Mouse (Mus musculus) forebrain, embryonic 13.5 days (tissue): ENCODE results near the gene Dyrk4. TPM values are rescaled to one million over a fixed set of nuclear protein-coding genes. Genes with fewer than 3 reads are reported as not detected.

Experiments used
- ATAC-seq: fragments of 200-750 bp; cut with Nextera tagmentation; 2 replicates; pipeline ENCODE4 v1.8.0; 2017
- H3K27ac ChIP-seq: fragments of 300-500 bp; sonication (generic); 2 replicates; pipeline ENCODE4 v1.5.1; 2015; ENCODE audit warnings: inconsistent platforms, mild to moderate bottlenecking, moderate library complexity
- H3K27me3 ChIP-seq: fragments of 300-500 bp; sonication (generic); 2 replicates; pipeline ENCODE4 v1.6.1; 2015; ENCODE audit warnings: mild to moderate bottlenecking, inconsistent platforms
- H3K36me3 ChIP-seq: fragments of 300-500 bp; sonication (generic); 2 replicates; pipeline ENCODE4 v1.6.1; 2015; ENCODE audit warnings: mild to moderate bottlenecking, inconsistent platforms; ENCODE audit not compliant: poor library complexity, severe bottlenecking
- H3K4me1 ChIP-seq: fragments of 300-500 bp; sonication (generic); 2 replicates; pipeline ENCODE4 v1.6.1; 2015; ENCODE audit warnings: inconsistent platforms
- H3K4me2 ChIP-seq: fragments of 300-500 bp; sonication (generic); 2 replicates; pipeline ENCODE4 v1.6.1; 2015; ENCODE audit warnings: inconsistent platforms, mild to moderate bottlenecking, moderate library complexity
- H3K4me3 ChIP-seq: fragments of 300-500 bp; sonication (generic); 2 replicates; pipeline ENCODE4 v1.5.1; 2015; ENCODE audit warnings: mild to moderate bottlenecking, inconsistent platforms
- H3K9ac ChIP-seq: fragments of 300-500 bp; sonication (generic); 2 replicates; pipeline ENCODE4 v1.6.1; 2015; ENCODE audit warnings: mild to moderate bottlenecking, inconsistent platforms
- H3K9me3 ChIP-seq: fragments of 300-500 bp; sonication (generic); replicated peaks from 2 replicates; pipeline ENCODE4 v1.6.1; 2016; ENCODE audit warnings: inconsistent platforms
- WGBS: fragments of 180-500 bp; shearing (Covaris S2); methylation state at CpG from one replicate; pipeline ENCODE4 v1.1.7; 2015; 5-methylcytosine and 5-hydroxymethylcytosine counted together
- polyA plus RNA-seq: library from polyadenylated mRNA; unstranded; fragments of >200 nt; fragmentation: Nextera tagmentation; extraction: Ambion mirVana; gene quantifications from 2 replicates; pipeline ENCODE4 v1.2.1, GENCODE M21; 2015

Dyrk4 gene
- polyA plus RNA-seq = 0.08 and 0.15 TPM in 2 replicates

GRCm38 (mm10) chr6:126921111-126921881 is at the start of gene Dyrk4:
TSS of gene Dyrk4 (minus strand) at chr6:126921839.
- peak within 1 kb of the TSS; percentile 34; the same call in 1 of the 2 replicates for H3K9ac ChIP-seq
- ATAC-seq = no peak
- WGBS = 5% methylated on average over 20 of the region's 21 CpGs
- no peaks in the 10 kb centered on the region for H3K27me3 ChIP-seq
- peaks cover 42% of the 10 kb centered on the region for H3K36me3 ChIP-seq
- H3K4me3 ChIP-seq = no peak within 1 kb of the TSS
- no peak within 1 kb of the TSS for H3K27ac ChIP-seq
- no peaks in the 10 kb centered on the region for H3K4me1 ChIP-seq
- peak within 1 kb of the TSS; percentile 27; the same call in 1 of the 2 replicates for H3K4me2 ChIP-seq
- no peaks in the 10 kb centered on the region for H3K9me3 ChIP-seq

GRCm38 (mm10) chr6:126966241-126967026 is 44.8 kb upstream of the Dyrk4 start:
- peaks cover 47% of the 10 kb centered on the region for H3K36me3 ChIP-seq
- H3K4me1 ChIP-seq = no peaks in the 10 kb centered on the region
- WGBS = 90% methylated on average over 14 of the region's 14 CpGs
- ATAC-seq = no peak
- no peak overlapping the region for H3K9ac ChIP-seq
- H3K27ac ChIP-seq = no peak overlapping the region
- H3K4me3 ChIP-seq = no peak overlapping the region
- H3K27me3 ChIP-seq = no peaks in the 10 kb centered on the region
- H3K4me2 ChIP-seq = no peak overlapping the region
- H3K9me3 ChIP-seq = no peaks in the 10 kb centered on the region

- Histone ChIP-seq H3K4me1 (no peaks in the 10 kb centered on the region), H3K36me3 (peaks cover 42% of the 10 kb centered on the region), H3K27me3 (no peaks in the 10 kb centered on the region), H3K9ac (no peak overlapping the region), H3K9me3 (no peaks in the 10 kb centered on the region), H3K4me2 (no peak overlapping the region), H3K4me3 (no peak overlapping the region), H3K27ac (no peak overlapping the region)
- no peak for ATAC-seq
- WGBS = 86% methylated on average over 9 of the region's 9 CpGs
Measured at GRCm38 (mm10) chr6:126963426-126963825, 41.8 kb upstream of the Dyrk4 start.

GRCm38 (mm10) chr6:126962709-126963108 is 41.1 kb upstream of the Dyrk4 start:
- no peak overlapping the region for H3K4me3 ChIP-seq
- no peak overlapping the region for H3K4me2 ChIP-seq
- H3K9ac ChIP-seq = no peak overlapping the region
- 95% methylated on average over 5 of the region's 5 CpGs for WGBS
- H3K4me1 ChIP-seq = no peaks in the 10 kb centered on the region
- no peak for ATAC-seq
- H3K27ac ChIP-seq = no peak overlapping the region
- no peaks in the 10 kb centered on the region for H3K27me3 ChIP-seq
- H3K36me3 ChIP-seq = peaks cover 39% of the 10 kb centered on the region
- H3K9me3 ChIP-seq = no peaks in the 10 kb centered on the region

- no peak overlapping the region for H3K27ac ChIP-seq
- no peaks in the 10 kb centered on the region for H3K4me1 ChIP-seq
- H3K27me3 ChIP-seq = no peaks in the 10 kb centered on the region
- H3K36me3 ChIP-seq = peaks cover 41% of the 10 kb centered on the region
- no peak overlapping the region for H3K4me2 ChIP-seq
- no peak for ATAC-seq
- H3K9me3 ChIP-seq = no peaks in the 10 kb centered on the region
- no peak overlapping the region for H3K9ac ChIP-seq
- no peak overlapping the region for H3K4me3 ChIP-seq
- 90% methylated on average over 8 of the region's 8 CpGs for WGBS
Measured at GRCm38 (mm10) chr6:126961371-126962018, 39.9 kb upstream of the Dyrk4 start.

GRCm38 (mm10) chr6:126955734-126956133 is 34.1 kb upstream of the Dyrk4 start:
- Histone ChIP-seq H3K36me3 (peaks cover 52% of the 10 kb centered on the region), H3K27me3 (no peaks in the 10 kb centered on the region), H3K4me1 (no peaks in the 10 kb centered on the region), H3K27ac (no peak overlapping the region), H3K4me2 (no peak overlapping the region), H3K4me3 (no peak overlapping the region), H3K9ac (no peak overlapping the region), H3K9me3 (no peaks in the 10 kb centered on the region)
- WGBS = 9% methylated on average over 10 of the region's 10 CpGs
- ATAC-seq = no peak

GRCm38 (mm10) chr6:126948336-126948735 is 26.7 kb upstream of the Dyrk4 start:
- no peak overlapping the region for H3K4me3 ChIP-seq
- no peak overlapping the region for H3K4me2 ChIP-seq
- H3K27me3 ChIP-seq = no peaks in the 10 kb centered on the region
- H3K9ac ChIP-seq = no peak overlapping the region
- no peak overlapping the region for H3K27ac ChIP-seq
- peaks cover 57% of the 10 kb centered on the region for H3K36me3 ChIP-seq
- no peaks in the 10 kb centered on the region for H3K4me1 ChIP-seq
- no peak for ATAC-seq
- WGBS = 86% methylated on average over 4 of the region's 4 CpGs
- no peaks in the 10 kb centered on the region for H3K9me3 ChIP-seq

GRCm38 (mm10) chr6:126940451-126940850 is 18.8 kb upstream of the Dyrk4 start:
- Histone ChIP-seq H3K9ac (peak overlapping the region; percentile 53), H3K4me3 (peak overlapping the region; percentile 75), H3K27me3 (no peaks in the 10 kb centered on the region), H3K27ac (no peak overlapping the region), H3K36me3 (peaks cover 25% of the 10 kb centered on the region), H3K4me1 (peaks cover 26% of the 10 kb centered on the region), H3K9me3 (no peaks in the 10 kb centered on the region), H3K4me2 (peak overlapping the region; percentile 96)
- under 1% methylated on average over 5 of the region's 5 CpGs for WGBS
- ATAC-seq = no peak

GRCm38 (mm10) chr6:126939487-126940171 is 18.0 kb upstream of the Dyrk4 start, which contains the start of the genes Rad51ap1 and D6Wsu163e:
TSS of gene Rad51ap1 (minus strand) at chr6:126939587.
TSS of gene D6Wsu163e (plus strand) at chr6:126939962.
- Histone ChIP-seq H3K4me1 (peaks cover 26% of the 10 kb centered on the region), H3K4me3 (peak within 1 kb of the TSS; percentile 75), H3K27me3 (no peaks in the 10 kb centered on the region), H3K9me3 (no peaks in the 10 kb centered on the region), H3K36me3 (peaks cover 18% of the 10 kb centered on the region), H3K27ac (peak within 1 kb of the TSS; percentile 40; the same call in 1 of the 2 replicates), H3K9ac (peak within 1 kb of the TSS; percentile 81), H3K4me2 (peak within 1 kb of the TSS; percentile 96)
- ATAC-seq = peak; percentile 99
- under 1% methylated on average over 33 of the region's 33 CpGs for WGBS

GRCm38 (mm10) chr6:126938853-126939486 is 17.3 kb upstream of the Dyrk4 start:
- peak overlapping the region; percentile 96 for H3K4me2 ChIP-seq
- no peak for ATAC-seq
- WGBS = 1% methylated on average over 30 of the region's 31 CpGs
- peak overlapping the region; percentile 40; the same call in 1 of the 2 replicates for H3K27ac ChIP-seq
- H3K36me3 ChIP-seq = peaks cover 19% of the 10 kb centered on the region
- no peaks in the 10 kb centered on the region for H3K27me3 ChIP-seq
- peak overlapping the region; percentile 81 for H3K9ac ChIP-seq
- peak overlapping the region; percentile 75 for H3K4me3 ChIP-seq
- H3K4me1 ChIP-seq = peaks cover 26% of the 10 kb centered on the region
- H3K9me3 ChIP-seq = no peaks in the 10 kb centered on the region

GRCm38 (mm10) chr6:126938047-126938446 is 16.4 kb upstream of the Dyrk4 start:
- no peaks in the 10 kb centered on the region for H3K9me3 ChIP-seq
- 90% methylated on average over 2 of the region's 2 CpGs for WGBS
- H3K27me3 ChIP-seq = no peaks in the 10 kb centered on the region
- peak overlapping the region; percentile 81 for H3K9ac ChIP-seq
- peak overlapping the region; percentile 96 for H3K4me2 ChIP-seq
- H3K4me3 ChIP-seq = peak overlapping the region; percentile 75
- H3K27ac ChIP-seq = no peak overlapping the region
- no peak for ATAC-seq
- H3K36me3 ChIP-seq = peaks cover 22% of the 10 kb centered on the region
- H3K4me1 ChIP-seq = peaks cover 26% of the 10 kb centered on the region
